Mouse (Mus musculus) hindbrain, embryonic 14.5 days (tissue): ENCODE measurements around the gene Kifap3. TPM values are rescaled to one million over a fixed set of nuclear protein-coding genes. Genes with fewer than 3 reads are reported as not detected.

Experiments used
- ATAC-seq: fragments of 200-750 bp; cut with Nextera tagmentation; 2 replicates; pipeline ENCODE4 v1.8.0; 2017; ENCODE audit warnings: moderate number of reproducible peaks, mild to moderate bottlenecking, moderate TSS enrichment, moderate library complexity; ENCODE audit not compliant: low FRiP score
- DNase-seq: peaks from one replicate; pipeline ENCODE4 v3.0.0-alpha.2; 2015; ENCODE audit warnings: low spot score
- H3K27ac ChIP-seq: fragments of 300-500 bp; sonication (generic); 2 replicates; pipeline ENCODE4 v1.5.1; 2014; ENCODE audit warnings: mild to moderate bottlenecking, moderate library complexity
- H3K27me3 ChIP-seq: fragments of 300-500 bp; sonication (generic); 2 replicates; pipeline ENCODE4 v1.6.1; 2014; ENCODE audit warnings: mild to moderate bottlenecking, low read length, mixed read lengths; ENCODE audit not compliant: control insufficient read depth, insufficient read depth
- H3K36me3 ChIP-seq: fragments of 300-500 bp; sonication (generic); replicated peaks from 2 replicates; pipeline ENCODE4 v1.6.1; 2014; ENCODE audit not compliant: control insufficient read depth, insufficient read depth
- H3K4me1 ChIP-seq: fragments of 300-500 bp; sonication (generic); replicated peaks from 2 replicates; pipeline ENCODE4 v1.6.1; 2014; ENCODE audit warnings: antibody characterized with exemption, low read length, mixed read lengths; ENCODE audit not compliant: control insufficient read depth, insufficient read depth
- H3K4me2 ChIP-seq: fragments of 300-500 bp; sonication (generic); replicated peaks from 2 replicates; pipeline ENCODE4 v1.6.1; 2014; ENCODE audit warnings: mild to moderate bottlenecking, moderate library complexity
- H3K4me3 ChIP-seq: fragments of 300-500 bp; sonication (generic); replicated peaks from 2 replicates; pipeline ENCODE4 v1.5.1; 2014; ENCODE audit warnings: mild to moderate bottlenecking, low read length
- H3K9ac ChIP-seq: fragments of 300-500 bp; sonication (generic); 2 replicates; pipeline ENCODE4 v1.6.1; 2014
- H3K9me3 ChIP-seq: fragments of 300-500 bp; sonication (generic); 2 replicates; pipeline ENCODE4 v1.6.1; 2016; ENCODE audit warnings: low read length; ENCODE audit not compliant: control insufficient read depth
- WGBS: fragments of 180-500 bp; shearing (Covaris S2); extraction: QIAGEN DNeasy Blood & Tissue Kit; methylation state at CpG from one replicate; pipeline ENCODE4 v1.1.7; 2014; 5-methylcytosine and 5-hydroxymethylcytosine counted together
- polyA plus RNA-seq: library from polyadenylated mRNA; unstranded; fragments of >200 nt; fragmentation: Nextera tagmentation; extraction: Ambion mirVana; gene quantifications from 2 replicates; pipeline ENCODE4 v1.2.1, GENCODE M21; 2014

The Kifap3 gene
- polyA plus RNA-seq, 1 experiment from 2014 or later = 150 TPM

GRCm38 (mm10) chr1:163889629-163890028 lies 110.2 kb downstream of the Kifap3 start:
- Histone ChIP-seq H3K27ac (no peak overlapping the region), H3K4me1 (no peaks in the 10 kb centered on the region), H3K36me3 (peaks cover 29% of the 10 kb centered on the region), H3K9ac (no peak overlapping the region), H3K27me3 (no peaks in the 10 kb centered on the region), H3K4me3 (no peak overlapping the region), H3K9me3 (no peaks in the 10 kb centered on the region), H3K4me2 (no peak overlapping the region)
- DNase-seq (no peak), ATAC-seq (no peak)

- DNase-seq (no peak), ATAC-seq (no peak)
- no peaks in the 10 kb centered on the region for H3K4me1 ChIP-seq
- H3K4me3 ChIP-seq = no peak overlapping the region
- H3K9me3 ChIP-seq = no peaks in the 10 kb centered on the region
- no peak overlapping the region for H3K4me2 ChIP-seq
- no peak overlapping the region for H3K9ac ChIP-seq
- peaks cover 16% of the 10 kb centered on the region; the same call in 1 of the 2 replicates for H3K36me3 ChIP-seq
- H3K27ac ChIP-seq = no peak overlapping the region
- H3K27me3 ChIP-seq = no peaks in the 10 kb centered on the region
- WGBS = 93% methylated on average over 5 of the region's 5 CpGs
Measured at GRCm38 (mm10) chr1:163893294-163893693, 113.9 kb downstream of the Kifap3 start.

GRCm38 (mm10) chr1:163893774-163894527 lies 114.6 kb downstream of the Kifap3 start:
- DNase-seq (no peak), ATAC-seq (no peak)
- WGBS = 78% methylated on average over 11 of the region's 11 CpGs
- Histone ChIP-seq H3K36me3 (peaks cover 13% of the 10 kb centered on the region; the same call in 1 of the 2 replicates), H3K27me3 (no peaks in the 10 kb centered on the region), H3K9ac (no peak overlapping the region), H3K4me1 (no peaks in the 10 kb centered on the region), H3K4me3 (no peak overlapping the region), H3K4me2 (no peak overlapping the region), H3K27ac (no peak overlapping the region), H3K9me3 (no peaks in the 10 kb centered on the region)

- no peaks in the 10 kb centered on the region for H3K9me3 ChIP-seq
- 79% methylated on average over 5 of the region's 5 CpGs for WGBS
- H3K4me1 ChIP-seq = no peaks in the 10 kb centered on the region
- no peaks in the 10 kb centered on the region for H3K27me3 ChIP-seq
- peaks cover 17% of the 10 kb centered on the region for H3K36me3 ChIP-seq
- DNase-seq (no peak), ATAC-seq (no peak)
- H3K27ac ChIP-seq = no peak overlapping the region
- H3K4me3 ChIP-seq = no peak overlapping the region
- no peak overlapping the region for H3K9ac ChIP-seq
- H3K4me2 ChIP-seq = no peak overlapping the region
Measured at GRCm38 (mm10) chr1:163898291-163898764, 118.9 kb downstream of the Kifap3 start.

DNA sequence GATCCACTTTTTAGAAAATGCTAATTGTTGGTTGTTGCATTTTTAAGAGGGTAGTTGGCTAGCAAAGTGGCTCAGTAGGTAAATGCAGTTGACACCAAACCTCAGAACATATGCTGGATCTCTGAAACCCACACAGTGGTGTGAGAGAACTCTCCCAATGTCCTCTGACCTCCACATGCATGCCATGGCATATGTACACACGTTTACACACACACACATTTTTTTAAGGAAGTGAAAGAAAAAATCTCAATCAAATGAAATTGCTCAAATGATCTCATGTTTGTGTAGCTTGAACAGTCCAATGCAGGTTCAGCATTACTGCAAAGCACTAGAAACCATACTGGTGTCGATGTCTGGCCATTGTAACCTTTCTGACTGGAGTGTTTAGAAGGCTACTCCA lies 120.2 kb downstream of the Kifap3 start:
- 89% methylated on average over 2 of the region's 2 CpGs for WGBS
- peaks cover 17% of the 10 kb centered on the region for H3K36me3 ChIP-seq

DNA sequence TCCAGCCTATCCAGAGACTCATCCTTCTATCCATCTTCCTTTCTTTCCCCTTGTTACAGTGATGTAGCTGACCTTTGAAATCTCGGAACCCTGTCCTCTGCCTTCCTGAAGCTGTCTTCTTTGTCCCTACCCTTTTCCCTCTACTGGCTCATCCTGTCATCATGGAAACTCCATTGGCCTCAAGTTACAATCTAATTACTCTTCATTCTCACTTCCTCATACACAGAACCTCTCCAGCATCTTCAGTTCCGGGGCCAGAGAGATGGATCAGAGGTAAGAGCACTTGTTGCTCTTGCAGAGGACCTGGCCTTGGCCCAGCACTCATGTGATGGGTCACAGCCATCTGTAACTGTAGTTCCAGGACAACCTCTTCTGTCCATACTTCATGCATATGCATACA lies 120.8 kb downstream of the Kifap3 start:
- DNase-seq (no peak), ATAC-seq (no peak)
- H3K27me3 ChIP-seq = no peaks in the 10 kb centered on the region
- no peaks in the 10 kb centered on the region for H3K9me3 ChIP-seq
- H3K9ac ChIP-seq = no peak overlapping the region
- no peak overlapping the region for H3K4me2 ChIP-seq
- WGBS = 91% methylated on average over 2 of the region's 2 CpGs
- no peak overlapping the region for H3K4me3 ChIP-seq
- H3K4me1 ChIP-seq = no peaks in the 10 kb centered on the region
- H3K27ac ChIP-seq = no peak overlapping the region
- peaks cover 19% of the 10 kb centered on the region for H3K36me3 ChIP-seq

More for the DNA sequence above, 120.2 kb downstream of the Kifap3 start:
- Histone ChIP-seq H3K9ac (no peak overlapping the region), H3K27ac (no peak overlapping the region), H3K9me3 (no peaks in the 10 kb centered on the region), H3K27me3 (no peaks in the 10 kb centered on the region), H3K4me1 (no peaks in the 10 kb centered on the region), H3K4me3 (no peak overlapping the region), H3K4me2 (no peak overlapping the region)
- DNase-seq = no peak
- ATAC-seq = no peak

DNA sequence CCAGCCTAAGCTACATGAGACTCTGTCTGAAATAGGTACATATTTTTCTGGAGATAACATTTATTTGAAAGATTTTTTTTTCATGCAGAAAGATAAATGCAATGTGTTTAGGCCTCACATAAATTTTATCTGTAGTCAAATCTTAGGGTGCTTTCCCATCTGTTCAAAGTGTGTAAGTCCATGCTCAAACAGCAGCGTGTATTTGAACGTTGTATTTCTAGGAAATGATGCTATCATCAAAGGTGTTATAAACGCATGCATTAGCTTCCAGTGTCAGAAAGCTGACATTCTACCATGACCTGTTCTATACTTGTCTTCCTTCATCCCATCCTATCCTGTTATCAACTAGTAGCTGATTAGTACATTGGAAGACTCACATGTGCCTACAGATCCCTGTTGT lies 124.0 kb downstream of the Kifap3 start:
- Histone ChIP-seq H3K4me3 (no peak overlapping the region), H3K9ac (no peak overlapping the region), H3K4me2 (no peak overlapping the region), H3K27me3 (no peaks in the 10 kb centered on the region), H3K9me3 (no peaks in the 10 kb centered on the region), H3K36me3 (peaks cover 28% of the 10 kb centered on the region), H3K4me1 (no peaks in the 10 kb centered on the region), H3K27ac (no peak overlapping the region)
- ATAC-seq (no peak), DNase-seq (no peak)
- 96% methylated on average over 3 of the region's 3 CpGs for WGBS

GRCm38 (mm10) chr1:163907007-163907811 lies 127.8 kb downstream of the Kifap3 start:
- Histone ChIP-seq H3K4me1 (no peaks in the 10 kb centered on the region), H3K4me2 (no peak overlapping the region), H3K36me3 (peaks cover 20% of the 10 kb centered on the region), H3K27me3 (no peaks in the 10 kb centered on the region), H3K27ac (no peak overlapping the region), H3K9me3 (no peaks in the 10 kb centered on the region), H3K9ac (no peak overlapping the region), H3K4me3 (no peak overlapping the region)
- WGBS = 82% methylated on average over 4 of the region's 4 CpGs
- DNase-seq (no peak), ATAC-seq (no peak)

GRCm38 (mm10) chr1:163908389-163908788 lies 129.0 kb downstream of the Kifap3 start:
- peaks cover 16% of the 10 kb centered on the region for H3K36me3 ChIP-seq
- no peak for DNase-seq
- no peak overlapping the region for H3K4me3 ChIP-seq
- H3K27ac ChIP-seq = no peak overlapping the region
- no peaks in the 10 kb centered on the region for H3K4me1 ChIP-seq
- no peak overlapping the region for H3K4me2 ChIP-seq
- H3K9me3 ChIP-seq = no peaks in the 10 kb centered on the region
- no peak overlapping the region for H3K9ac ChIP-seq
- no peaks in the 10 kb centered on the region for H3K27me3 ChIP-seq
- WGBS = 72% methylated on average over 11 of the region's 11 CpGs
- no peak for ATAC-seq
